Mouse (Mus musculus): ENCODE data around the gene Tmem209. TPM values are rescaled to one million over a fixed set of nuclear protein-coding genes. Genes with fewer than 3 reads are reported as not detected.

Tmem209 gene
- total RNA-seq, 2 experiments from 2014 or later = 8.5 to 8.6 TPM

- DNase-seq = no peak
Measured at GRCm38 (mm10) chr6:30538240-30538639, 28.7 kb upstream of the Tmem209 start.

- DNase-seq = peak; percentile 32 to 77
Measured at GRCm38 (mm10) chr6:30535340-30535739, 25.8 kb upstream of the Tmem209 start.

- no peak for DNase-seq
Measured at GRCm38 (mm10) chr6:30528800-30529199, 19.2 kb upstream of the Tmem209 start.

- DNase-seq = no peak
Measured at GRCm38 (mm10) chr6:30526586-30527515, 17.3 kb upstream of the Tmem209 start.

- no peak for DNase-seq
Measured at GRCm38 (mm10) chr6:30525456-30526332, 16.1 kb upstream of the Tmem209 start.

GRCm38 (mm10) chr6:30520400-30520799 lies 10.8 kb upstream of the Tmem209 start:
- DNase-seq = no peak

- DNase-seq = no peak
Measured at GRCm38 (mm10) chr6:30514242-30514641, 4.7 kb upstream of the Tmem209 start.

- peak; percentile 7 to 27 for DNase-seq
Measured at GRCm38 (mm10) chr6:30510291-30510690, 708 bp upstream of the Tmem209 start.

GRCm38 (mm10) chr6:30508824-30509223 lies 759 bp downstream of the Tmem209 start:
- no peak for DNase-seq

- no peak for DNase-seq
Measured at GRCm38 (mm10) chr6:30499049-30499448, 10.5 kb downstream of the Tmem209 start.

- no peak for DNase-seq
Measured at GRCm38 (mm10) chr6:30486504-30486903, 23.1 kb downstream of the Tmem209 start.

- no peak for DNase-seq
Measured at GRCm38 (mm10) chr6:30482908-30483307, 26.7 kb downstream of the Tmem209 start.

GRCm38 (mm10) chr6:30479418-30479817 lies 30.2 kb downstream of the Tmem209 start:
- DNase-seq = no peak

GRCm38 (mm10) chr6:30477784-30478183 lies 31.8 kb downstream of the Tmem209 start:
- DNase-seq = no peak

GRCm38 (mm10) chr6:30477210-30477714 lies 32.3 kb downstream of the Tmem209 start:
- DNase-seq = no peak

- DNase-seq = no peak
Measured at GRCm38 (mm10) chr6:30476025-30476765, 33.4 kb downstream of the Tmem209 start.

GRCm38 (mm10) chr6:30471706-30472105 lies 37.9 kb downstream of the Tmem209 start:
- no peak for DNase-seq

GRCm38 (mm10) chr6:30469370-30469769 lies 40.2 kb downstream of the Tmem209 start:
- DNase-seq = peak; percentile 7 to 13

GRCm38 (mm10) chr6:30468684-30469083 lies 40.9 kb downstream of the Tmem209 start:
- peak; percentile 20 to 49 for DNase-seq

- DNase-seq = no peak
Measured at GRCm38 (mm10) chr6:30468058-30468457, 41.5 kb downstream of the Tmem209 start.

- DNase-seq = peak; percentile 12 to 43
Measured at GRCm38 (mm10) chr6:30465586-30465985, 44.0 kb downstream of the Tmem209 start.

- DNase-seq = peak in 1 of 2 experiments; percentile 12
Measured at GRCm38 (mm10) chr6:30462822-30463221, 46.8 kb downstream of the Tmem209 start.

Measured in heart, adult 18-20 months (tissue).